Mouse (Mus musculus) cortical plate, adult 2 months (tissue): ENCODE data around the gene Plekha6. TPM values are rescaled to one million over a fixed set of nuclear protein-coding genes. Genes with fewer than 3 reads are reported as not detected.

ENCODE experiments used
- H3K27ac ChIP-seq: fragments of 200-500 bp; 2 replicates; pipeline ENCODE4 v1.5.1; 2012; ENCODE audit warnings: low read length, control low read depth, inconsistent platforms; ENCODE audit not compliant: insufficient read depth
- H3K4me1 ChIP-seq: fragments of 200-500 bp; 2 replicates; pipeline ENCODE4 v1.6.1; 2011; ENCODE audit warnings: low read length; ENCODE audit not compliant: control insufficient read depth, insufficient read depth
- H3K4me3 ChIP-seq: fragments of 200-500 bp; 2 replicates; pipeline ENCODE4 v1.5.1; 2011; ENCODE audit warnings: mild to moderate bottlenecking, low read length, control low read depth; ENCODE audit not compliant: insufficient read depth
- CTCF ChIP-seq: fragments of 200-500 bp; IDR thresholded peaks from 2 replicates; pipeline ENCODE4 v1.5.1; 2011; ENCODE audit warnings: mild to moderate bottlenecking, control low read depth, low read length; ENCODE audit not compliant: insufficient read depth; ENCODE audit errors: extremely low read depth
- POLR2A ChIP-seq: fragments of 200-500 bp; IDR thresholded peaks from 2 replicates; pipeline ENCODE4 v1.6.1; 2011; ENCODE audit warnings: mild to moderate bottlenecking, low read length, control low read depth; ENCODE audit not compliant: insufficient read depth; ENCODE audit errors: extremely low read depth
- polyA plus RNA-seq: library from polyadenylated mRNA; depleted of rRNA; stranded (reverse); fragments of >200 nt; gene quantifications from 2 replicates; pipeline ENCODE4 v1.2.3, GENCODE M21; 2012

The Plekha6 gene
- polyA plus RNA-seq, 1 experiment: 83.2 TPM

DNA sequence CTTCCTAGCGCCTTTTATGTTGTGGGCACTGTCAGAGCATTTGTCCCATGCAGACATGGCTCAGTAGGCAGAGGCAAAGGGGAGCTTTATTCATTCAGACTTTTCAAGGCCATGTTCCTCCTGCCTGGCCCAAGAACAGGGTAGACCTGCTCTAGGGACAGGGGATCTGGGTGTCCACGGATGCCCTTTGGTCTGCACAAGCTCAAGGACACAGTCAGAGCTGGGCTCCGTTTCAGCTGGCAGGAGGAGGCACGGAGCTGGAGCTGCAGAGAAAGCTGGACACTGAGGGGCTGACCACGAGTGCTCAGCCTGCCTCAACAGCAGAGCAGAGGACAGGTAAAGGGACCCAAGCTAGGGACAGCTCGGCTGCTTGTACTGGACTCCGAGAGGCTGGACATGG is 46.8 kb downstream of the Plekha6 start:
- Histone ChIP-seq H3K4me3 (no peak overlapping the region), H3K4me1 (peaks cover 10% of the 10 kb centered on the region), H3K27ac (no peak overlapping the region)
- TF ChIP-seq POLR2A (no peak), CTCF (no peak)

DNA sequence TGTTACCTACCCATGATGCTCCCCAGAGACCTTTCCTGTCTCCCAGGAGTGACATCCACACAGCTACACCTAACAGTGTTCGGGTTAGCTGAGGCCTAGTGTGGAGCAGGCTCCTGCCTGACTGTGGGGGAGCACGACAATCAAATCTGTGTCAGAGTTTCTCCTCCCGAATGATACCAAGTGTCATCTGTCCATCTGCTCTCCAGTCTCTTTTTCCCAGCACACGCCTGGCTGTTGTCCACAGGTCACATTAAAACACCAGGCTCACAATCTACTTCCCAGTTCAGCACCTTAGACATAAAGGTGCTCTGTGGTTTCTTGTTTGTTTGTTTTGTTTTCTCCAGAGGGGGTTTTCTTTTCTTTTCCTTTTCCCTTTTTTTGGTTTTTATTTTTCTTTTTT is 48.3 kb downstream of the Plekha6 start:
- no peak overlapping the region for H3K4me3 ChIP-seq
- H3K4me1 ChIP-seq: peaks cover 10% of the 10 kb centered on the region
- TF ChIP-seq POLR2A (no peak), CTCF (no peak)
- no peak overlapping the region for H3K27ac ChIP-seq

DNA sequence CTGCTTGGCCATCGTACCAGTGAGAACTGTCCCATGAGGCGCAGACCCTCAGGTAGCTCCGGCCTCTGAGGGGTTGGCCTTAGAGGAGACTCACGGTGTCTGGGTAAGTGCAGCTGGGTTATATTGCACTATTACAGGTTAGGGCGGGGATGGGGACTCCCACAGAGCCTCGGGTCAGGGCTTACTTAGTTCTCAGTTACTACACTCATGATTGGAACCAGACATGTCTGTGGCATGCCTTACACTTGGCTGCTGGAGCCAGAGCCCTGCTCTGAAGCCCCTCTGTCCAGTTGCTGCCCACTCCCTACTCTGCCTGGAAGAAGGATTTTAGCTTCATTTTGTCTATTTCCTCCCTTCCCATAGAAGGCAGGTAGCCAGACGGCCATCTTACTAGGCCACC is 49.1 kb downstream of the Plekha6 start:
- H3K4me3 ChIP-seq: no peak overlapping the region
- no peak for TF ChIP-seq CTCF
- peaks cover 10% of the 10 kb centered on the region for H3K4me1 ChIP-seq
- H3K27ac ChIP-seq: no peak overlapping the region

DNA sequence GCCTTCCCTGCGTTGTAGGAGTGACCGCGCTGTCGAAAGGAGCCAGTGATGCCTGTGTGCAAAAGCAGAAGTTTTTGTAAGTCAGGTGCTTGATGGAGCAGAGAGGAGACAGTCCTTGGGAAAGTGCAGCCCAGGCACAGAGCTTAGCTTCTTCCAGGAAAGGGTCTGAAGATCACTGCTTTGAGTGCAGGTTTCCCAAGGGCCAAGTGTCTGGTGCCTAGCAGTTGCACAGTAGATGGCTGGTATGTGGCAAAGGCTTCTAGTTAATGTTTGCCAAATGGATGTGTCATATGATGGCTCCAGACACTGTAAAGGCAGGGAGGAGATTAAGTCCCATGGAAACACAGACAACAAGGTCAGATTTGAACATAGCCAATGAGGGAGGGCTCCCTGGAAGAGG is 49.9 kb downstream of the Plekha6 start:
- peaks cover 10% of the 10 kb centered on the region for H3K4me1 ChIP-seq
- TF ChIP-seq CTCF (no peak), POLR2A (no peak)

DNA sequence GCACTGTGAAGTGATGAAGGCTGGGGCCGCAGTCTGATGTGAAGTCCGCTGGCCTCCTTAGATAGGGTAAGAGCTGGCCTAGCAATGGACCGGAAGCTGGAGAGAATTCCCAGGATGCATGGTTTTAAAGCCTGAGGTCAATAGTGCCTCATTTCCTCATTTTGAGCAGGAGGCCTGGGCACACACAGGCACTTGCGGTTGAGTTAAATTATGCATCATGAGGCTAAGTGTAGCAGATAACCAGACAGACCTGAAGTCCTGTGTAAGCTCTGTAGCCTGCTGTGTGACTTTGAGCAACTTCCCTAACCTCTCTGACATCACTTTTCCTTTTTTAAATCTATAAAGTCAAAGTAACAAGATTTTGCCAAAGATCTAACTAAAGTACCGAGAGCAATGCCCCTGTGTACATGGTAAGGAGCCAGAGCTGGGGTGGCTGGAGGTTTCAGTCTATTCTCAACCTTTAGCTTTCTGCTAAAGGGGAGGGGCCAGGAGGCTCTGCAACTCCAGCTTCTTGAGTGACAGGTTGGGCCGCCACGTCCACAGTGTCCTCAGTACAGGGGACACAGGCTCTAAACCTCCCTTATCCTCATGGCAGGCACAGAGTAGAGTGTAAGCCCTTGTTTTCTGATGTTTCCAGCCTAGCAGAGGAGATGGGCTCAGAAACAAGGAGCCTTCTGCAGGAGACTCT is 50.8 kb downstream of the Plekha6 start:
- TF ChIP-seq POLR2A (no peak), CTCF (no peak)
- Histone ChIP-seq H3K27ac (no peak overlapping the region), H3K4me1 (peaks cover 7% of the 10 kb centered on the region), H3K4me3 (no peak overlapping the region)

More for the DNA sequence above, 49.9 kb downstream of the Plekha6 start:
- Histone ChIP-seq H3K27ac (no peak overlapping the region), H3K4me3 (no peak overlapping the region)

DNA sequence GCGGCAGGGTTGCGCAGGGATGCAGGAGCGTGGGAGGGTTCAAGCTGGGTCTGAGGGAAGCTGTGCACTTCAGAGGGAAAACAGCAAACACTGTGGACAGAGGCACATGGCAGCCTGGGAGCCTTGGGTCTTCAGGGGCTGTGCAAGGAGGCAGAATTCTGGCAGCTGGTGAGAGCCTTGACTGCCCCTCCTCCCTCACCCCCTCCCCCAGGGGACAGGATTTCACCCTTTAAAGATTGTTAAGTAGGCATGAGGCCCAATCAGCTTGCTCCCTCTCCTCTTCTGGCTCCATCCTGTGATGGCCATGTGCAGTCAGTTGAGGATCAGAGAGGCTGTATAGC is 51.3 kb downstream of the Plekha6 start:
- H3K4me1 ChIP-seq: peaks cover 5% of the 10 kb centered on the region
- no peak overlapping the region for H3K27ac ChIP-seq
- no peak overlapping the region for H3K4me3 ChIP-seq
- TF ChIP-seq CTCF (no peak), POLR2A (no peak)

DNA sequence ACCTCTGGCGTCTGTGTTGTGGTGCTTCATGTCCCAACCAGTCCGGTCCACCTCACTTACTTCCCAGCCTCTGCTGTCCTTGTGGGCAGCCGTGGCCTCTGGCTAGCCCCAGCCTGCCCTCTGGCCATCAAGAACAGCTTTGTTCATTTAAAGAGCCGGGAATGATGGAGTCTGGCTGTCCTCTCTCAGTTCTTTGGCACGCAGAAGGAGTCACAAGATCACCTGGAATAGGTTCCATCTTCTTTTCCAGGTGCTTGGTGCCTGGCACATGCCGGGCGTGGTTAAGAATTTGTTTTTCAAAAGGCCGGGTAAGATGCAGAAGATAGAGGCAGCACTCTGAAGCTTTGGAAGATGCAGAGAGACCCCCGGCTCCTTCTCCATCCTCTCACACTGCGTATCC is 51.7 kb downstream of the Plekha6 start:
- Histone ChIP-seq H3K4me1 (peaks cover 2% of the 10 kb centered on the region; the same call in 1 of the 2 replicates), H3K27ac (no peak overlapping the region), H3K4me3 (no peak overlapping the region)
- TF ChIP-seq POLR2A (no peak), CTCF (no peak)

DNA sequence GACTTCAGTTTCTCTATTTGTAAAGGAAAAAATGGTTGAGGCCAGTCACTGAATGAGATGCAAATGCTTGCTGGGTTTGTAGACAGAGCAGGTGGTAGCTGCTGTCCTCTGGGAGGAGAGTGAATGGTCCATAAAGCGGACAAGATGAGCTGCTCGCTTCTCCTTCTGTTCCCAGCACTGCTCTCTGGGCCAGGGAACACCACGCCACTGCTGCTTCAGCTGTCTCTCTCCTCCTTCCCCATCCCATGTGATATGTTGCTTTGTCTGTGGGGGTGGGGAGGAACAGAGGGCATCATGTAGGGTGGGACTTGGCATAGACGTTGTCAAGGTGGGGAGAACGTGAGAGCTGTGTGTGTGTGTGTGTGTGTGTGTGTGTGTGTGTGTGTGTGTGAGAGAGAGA is 53.0 kb downstream of the Plekha6 start:
- no peak overlapping the region for H3K27ac ChIP-seq
- H3K4me1 ChIP-seq: no peaks in the 10 kb centered on the region; the same call in 1 of the 2 replicates
- TF ChIP-seq CTCF (no peak), POLR2A (no peak)

DNA sequence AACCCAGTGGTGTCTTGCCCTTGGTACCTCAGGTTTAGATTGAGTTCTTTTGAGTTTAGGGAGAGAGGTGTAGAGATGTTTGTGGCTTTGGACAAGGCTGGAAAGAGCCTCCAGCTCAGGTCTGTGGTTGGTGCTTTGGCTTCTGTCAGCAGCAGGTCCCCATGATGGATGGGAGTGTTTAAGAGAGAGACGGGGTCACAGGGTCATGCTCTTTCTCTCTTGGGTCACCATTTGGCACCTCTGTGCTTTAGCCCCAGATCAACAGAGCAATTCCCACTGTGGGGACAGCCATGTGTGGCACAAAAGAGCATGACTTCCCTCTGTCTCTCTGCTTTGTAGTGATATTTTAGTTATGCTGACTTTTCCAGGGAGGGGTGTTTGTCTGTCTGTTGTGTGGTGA is 55.1 kb downstream of the Plekha6 start:
- no peak overlapping the region for H3K4me3 ChIP-seq
- no peak overlapping the region for H3K27ac ChIP-seq
- H3K4me1 ChIP-seq: peaks cover 5% of the 10 kb centered on the region
- TF ChIP-seq CTCF (no peak), POLR2A (no peak)

More for the DNA sequence above, 53.0 kb downstream of the Plekha6 start:
- H3K4me3 ChIP-seq: no peak overlapping the region

DNA sequence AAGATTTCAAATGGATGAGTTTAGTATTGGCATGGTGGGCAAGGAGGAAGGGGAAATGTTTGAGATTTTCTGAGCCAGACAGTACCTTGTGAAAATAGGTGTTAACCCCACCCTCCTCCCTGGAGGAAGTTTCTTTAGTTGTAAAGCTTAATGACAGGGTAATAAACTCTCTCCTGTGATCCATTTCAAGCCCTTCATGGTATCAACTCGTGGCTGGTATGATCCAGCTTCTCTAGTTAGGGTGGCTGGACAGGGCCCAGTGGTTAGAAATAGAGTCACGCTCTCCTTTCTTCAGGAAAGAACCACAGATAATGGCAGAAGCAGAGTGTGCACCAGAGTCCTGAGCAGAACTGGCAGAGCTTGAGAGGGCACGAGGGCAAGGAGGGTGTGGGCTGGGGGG is 57.4 kb downstream of the Plekha6 start:
- TF ChIP-seq POLR2A (no peak), CTCF (no peak)
- Histone ChIP-seq H3K27ac (no peak overlapping the region), H3K4me3 (no peak overlapping the region), H3K4me1 (peaks cover 5% of the 10 kb centered on the region)
